Mouse (Mus musculus) embryo, embryonic 10 days (tissue): ENCODE measurements around the gene Gm14214.

Source experiments
- DNase-seq: peaks from one replicate; pipeline ENCODE4 v3.0.0-alpha.2; 2015; ENCODE audit warnings: low spot score

Gm14214 gene

GRCm38 (mm10) chr2:154730841-154731240 is 39.0 kb downstream of the Gm14214 start:
- no peak for DNase-seq

GRCm38 (mm10) chr2:154729737-154730136 is 40.1 kb downstream of the Gm14214 start:
- no peak for DNase-seq

GRCm38 (mm10) chr2:154723473-154723872 is 46.4 kb downstream of the Gm14214 start:
- DNase-seq, result no peak

- DNase-seq, result no peak
Measured at GRCm38 (mm10) chr2:154720315-154720714, 49.5 kb downstream of the Gm14214 start.
